Mouse (Mus musculus) CH12.LX (cell line): ENCODE data around the gene Pdlim5. TPM values are rescaled to one million over a fixed set of nuclear protein-coding genes. Genes with fewer than 3 reads are reported as not detected.
A peak's percentile ranks its signal among the peaks of the same experiment; 100 is the strongest.

Experiments used
- DNase-seq: peaks from one replicate; pipeline ENCODE4 v3.0.0-alpha.2; 2013; ENCODE audit errors: extremely low read depth
- H3K27ac ChIP-seq: 2 replicates; pipeline ENCODE4 v1.5.1; 2012; ENCODE audit warnings: low read depth, mild to moderate bottlenecking, control low read depth, moderate library complexity; ENCODE audit not compliant: insufficient read depth
- H3K27me3 ChIP-seq: replicated peaks from 2 replicates; pipeline ENCODE3; 2012; ENCODE audit warnings: inconsistent platforms
- H3K36me3 ChIP-seq, 2 experiments: replicated peaks in 1 of 2; 2 replicates each; pipeline versions ENCODE3 to v1.6.1; 2012; ENCODE audit warnings: inconsistent platforms in 1 of 2, low read length in 1 of 2, mild to moderate bottlenecking in 1 of 2, mixed read lengths in 1 of 2, moderate library complexity in 1 of 2; ENCODE audit not compliant: control insufficient read depth in 1 of 2, insufficient read depth in 1 of 2
- H3K4me1 ChIP-seq, 2 experiments: 2 replicates each; pipeline ENCODE4 v1.6.1; 2012; ENCODE audit warnings: inconsistent platforms in 1 of 2, moderate library complexity in 1 of 2; ENCODE audit not compliant: insufficient read depth in 2 of 2, control insufficient read depth in 1 of 2
- H3K4me2 ChIP-seq: 2 replicates; pipeline ENCODE4 v1.6.1; 2012; ENCODE audit warnings: low read depth, mild to moderate bottlenecking, control low read depth; ENCODE audit not compliant: poor library complexity, insufficient read depth, severe bottlenecking
- H3K4me3 ChIP-seq, 3 experiments: fragments of 150-350 bp in 1 of 3; sonication (generic) in 1 of 3; replicated peaks in 1 of 3; 2 replicates each; pipeline versions ENCODE3 to v1.5.1; 2011 to 2012; ENCODE audit warnings: low read depth in 2 of 3, low read length in 2 of 3, mild to moderate bottlenecking in 2 of 3, moderate library complexity in 2 of 3, control low read depth in 1 of 3, improper control_type of control experiment in 1 of 3, inconsistent platforms in 1 of 3, mixed read lengths in 1 of 3; ENCODE audit not compliant: poor library complexity in 1 of 3
- H3K79me2 ChIP-seq: replicated peaks from 2 replicates; pipeline ENCODE4 v1.6.1; 2012; ENCODE audit warnings: mild to moderate bottlenecking, moderate library complexity; ENCODE audit not compliant: control insufficient read depth, poor library complexity, insufficient read depth, severe bottlenecking; ENCODE audit errors: extremely low read depth
- H3K9ac ChIP-seq: 2 replicates; pipeline ENCODE4 v1.6.1; 2012; ENCODE audit warnings: low read depth, mild to moderate bottlenecking, control low read depth, moderate library complexity; ENCODE audit not compliant: insufficient read depth
- H3K9me3 ChIP-seq: replicated peaks from 2 replicates; pipeline ENCODE3; 2012; ENCODE audit warnings: low read length, inconsistent platforms, mixed read lengths
- BHLHE40 ChIP-seq: IDR thresholded peaks from 2 replicates; pipeline ENCODE4 v1.6.1; 2011; ENCODE audit warnings: mild to moderate bottlenecking, low read depth, low read length, improper control_type of control experiment
- CHD1 ChIP-seq: IDR thresholded peaks from 2 replicates; pipeline ENCODE4 v1.6.1; 2012; ENCODE audit warnings: low read depth, low read length, improper control_type of control experiment, inconsistent platforms
- CTCF ChIP-seq, 2 experiments: IDR thresholded peaks in 1 of 2; conservative IDR thresholded peaks in 1 of 2; 2 replicates each; pipeline ENCODE4 v1.5.1; 2011 to 2012; ENCODE audit warnings: low read depth in 2 of 2, low read length in 2 of 2, improper control_type of control experiment in 1 of 2, inconsistent platforms in 1 of 2, mild to moderate bottlenecking in 1 of 2, moderate library complexity in 1 of 2
- ELF1 ChIP-seq: IDR thresholded peaks from 2 replicates; pipeline ENCODE4 v1.6.1; 2014; ENCODE audit warnings: low read depth, mild to moderate bottlenecking, inconsistent platforms, low read length, improper control_type of control experiment
- EP300 ChIP-seq: IDR thresholded peaks from 2 replicates; pipeline ENCODE4 v1.6.1; 2011; ENCODE audit warnings: low read length, improper control_type of control experiment
- IRF4 ChIP-seq: IDR thresholded peaks from 2 replicates; pipeline ENCODE4 v1.6.1; 2014; ENCODE audit warnings: low read depth, mild to moderate bottlenecking, inconsistent platforms, low read length, improper control_type of control experiment
- JUN ChIP-seq: IDR thresholded peaks from 2 replicates; pipeline ENCODE4 v1.6.1; 2011; ENCODE audit warnings: low read depth, mild to moderate bottlenecking, low read length, improper control_type of control experiment, moderate library complexity; ENCODE audit not compliant: insufficient read depth
- JUND ChIP-seq: conservative IDR thresholded peaks from 2 replicates; pipeline ENCODE4 v1.6.1; 2011; ENCODE audit warnings: low read depth, low read length, improper control_type of control experiment
- MAFK ChIP-seq: IDR thresholded peaks from 2 replicates; pipeline ENCODE4 v1.6.1; 2011; ENCODE audit warnings: low read length, improper control_type of control experiment; ENCODE audit not compliant: insufficient replicate concordance
- MAX ChIP-seq: IDR thresholded peaks from 2 replicates; pipeline ENCODE4 v1.6.1; 2011; ENCODE audit warnings: low read length, improper control_type of control experiment
- MAZ ChIP-seq: IDR thresholded peaks from 2 replicates; pipeline ENCODE4 v1.6.1; 2012; ENCODE audit warnings: low read depth, mild to moderate bottlenecking, inconsistent platforms, low read length, improper control_type of control experiment, moderate library complexity
- MEF2A ChIP-seq: IDR thresholded peaks from 2 replicates; pipeline ENCODE4 v1.6.1; 2014; ENCODE audit warnings: low read depth, mild to moderate bottlenecking, inconsistent platforms, low read length, improper control_type of control experiment, borderline replicate concordance
- NRF1 ChIP-seq: IDR thresholded peaks from 2 replicates; pipeline ENCODE4 v1.6.1; 2014; ENCODE audit warnings: low read depth, mild to moderate bottlenecking, inconsistent platforms, low read length, improper control_type of control experiment, moderate library complexity
- PAX5 ChIP-seq: IDR thresholded peaks from 2 replicates; pipeline ENCODE4 v1.6.1; 2012; ENCODE audit warnings: low read length, inconsistent platforms, mixed read lengths
- POLR2A ChIP-seq: IDR thresholded peaks from 2 replicates; pipeline ENCODE4 v1.6.1; 2011; ENCODE audit warnings: low read depth, mild to moderate bottlenecking, improper control_type of control experiment, low read length
- RAD21 ChIP-seq: IDR thresholded peaks from 2 replicates; pipeline ENCODE4 v1.6.1; 2011; ENCODE audit warnings: low read depth, mild to moderate bottlenecking, low read length, improper control_type of control experiment, moderate library complexity
- SMC3 ChIP-seq: IDR thresholded peaks from 2 replicates; pipeline ENCODE4 v1.6.1; 2011; ENCODE audit warnings: low read depth, low read length, improper control_type of control experiment
- TBP ChIP-seq: conservative IDR thresholded peaks from 2 replicates; pipeline ENCODE4 v1.6.1; 2011; ENCODE audit warnings: low read depth, low read length, improper control_type of control experiment
- TCF12 ChIP-seq: IDR thresholded peaks from 2 replicates; pipeline ENCODE4 v1.6.1; 2014; ENCODE audit warnings: low read depth, mild to moderate bottlenecking, inconsistent platforms, low read length, improper control_type of control experiment
- USF1 ChIP-seq: IDR thresholded peaks from 2 replicates; pipeline ENCODE4 v1.6.1; 2014; ENCODE audit warnings: low read depth, mild to moderate bottlenecking, inconsistent platforms, low read length, improper control_type of control experiment
- USF2 ChIP-seq: conservative IDR thresholded peaks from 2 replicates; pipeline ENCODE4 v1.6.1; 2011; ENCODE audit warnings: low read depth, low read length, improper control_type of control experiment
- ZC3H11A ChIP-seq: IDR thresholded peaks from 2 replicates; pipeline ENCODE4 v1.6.1; 2012; ENCODE audit warnings: low read depth, mild to moderate bottlenecking, inconsistent platforms, low read length, improper control_type of control experiment
- ZKSCAN1 ChIP-seq: IDR thresholded peaks from 2 replicates; pipeline ENCODE4 v1.6.1; 2012; ENCODE audit warnings: low read depth, inconsistent platforms, low read length, improper control_type of control experiment, borderline replicate concordance
- ZMIZ1 ChIP-seq: IDR thresholded peaks from 2 replicates; pipeline ENCODE4 v1.6.1; 2012; ENCODE audit warnings: low read depth, mild to moderate bottlenecking, inconsistent platforms, low read length, improper control_type of control experiment
- ZNF384 ChIP-seq: IDR thresholded peaks from 2 replicates; pipeline ENCODE4 v1.6.1; 2012; ENCODE audit warnings: low read depth, low read length, improper control_type of control experiment, inconsistent platforms
- dilution Hi-C: fragments of 300-500 bp; cut with MboI; formaldehyde crosslinking; loops from 2 replicates; pipeline ENCODE4 v1.14.3; 2020; ENCODE audit warnings: low sequenced_read_pairs; ENCODE audit not compliant: extremely low pct_unique_long_range_greater_than_20kb, extremely low pct_ligation_motif_present
- in situ Hi-C: fragments of 300-500 bp; cut with MboI; formaldehyde crosslinking; loops from 3 replicates; pipeline ENCODE4 v1.14.3; 2019; ENCODE audit warnings: low sequenced_read_pairs, low pct_ligation_motif_present, low pct_unique_long_range_greater_than_20kb, mixed read lengths
- polyA plus RNA-seq: library from polyadenylated mRNA; unstranded; fragments of >175 nt; gene quantifications from 2 replicates; pipeline ENCODE4 v1.2.1, GENCODE M21; 2012; ENCODE audit warnings: low read depth; ENCODE audit not compliant: insufficient read length
- total RNA-seq, 2 experiments: library from RNA; depleted of rRNA; stranded (reverse); fragments of 300-350 nt in 1 of 2; fragments of >200 nt in 1 of 2; gene quantifications; 2 replicates each; pipeline ENCODE4 v1.2.3; 2012 to 2014

Gene Pdlim5
- total and polyA plus RNA-seq, 3 experiments: 22.0 to 24.6 (median 22.8) TPM

GRCm38 (mm10) chr3:142274993-142275392 is 120.5 kb downstream of the Pdlim5 start:
- Histone ChIP-seq H3K27me3 (no peaks in the 10 kb centered on the region), H3K9ac (no peak overlapping the region), H3K27ac (no peak overlapping the region), H3K36me3 (peaks cover 0 to 19% of the 10 kb centered on the region in 2 experiments), H3K4me3 (no peak overlapping the region), H3K9me3 (no peaks in the 10 kb centered on the region), H3K79me2 (no peaks in the 10 kb centered on the region), H3K4me1 (peaks cover 0 to 26% of the 10 kb centered on the region in 2 experiments; a peak in 2 of 4 replicates), H3K4me2 (no peak overlapping the region)
- dilution Hi-C loops: no loop called here
- DNase-seq: peak; percentile 64
- in situ Hi-C loops: loop anchor here (5.0 to 25.0 kb wide), 2 partner anchors 413 to 437 kb away; partner anchors contain the start of gene Kyat3
- TF ChIP-seq IRF4 (no peak), TBP (no peak), CTCF (conservative IDR thresholded peaks at IDR 0.05 in 1 of 2, IDR thresholded peaks at IDR 0.05 in 1 of 2; ENCODE audit: low read depth in 2 of 2, low read length in 2 of 2) (peak in 1 of 2 experiments; percentile 92; a peak in 2 of 4 replicates), ZNF384 (no peak), SMC3 (peak; percentile 84), ZC3H11A (peak; percentile 92), USF2 (no peak), RAD21 (peak; percentile 100), EP300 (no peak), TCF12 (no peak), CHD1 (no peak)

DNA sequence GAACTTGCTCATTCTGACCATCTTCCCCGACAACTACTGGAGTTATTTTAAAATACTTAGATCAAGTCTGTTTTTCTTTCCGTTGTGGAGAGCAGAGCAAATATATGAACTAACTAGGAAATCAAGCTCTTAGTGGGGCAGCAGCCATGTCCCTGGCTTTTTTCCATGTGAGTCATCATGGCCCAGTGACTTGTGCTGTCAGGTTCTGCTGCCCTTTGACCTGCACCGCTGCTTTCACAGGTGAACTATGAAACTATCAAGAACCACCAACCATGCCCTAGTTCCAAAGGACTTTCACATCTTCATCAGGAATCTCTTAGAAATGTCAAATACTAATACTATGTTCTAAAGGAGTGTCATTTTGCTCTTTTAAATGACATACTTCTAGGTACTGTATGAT is 121.0 kb downstream of the Pdlim5 start:
- in situ Hi-C loops (no loop called here), dilution Hi-C loops (no loop called here)
- Histone ChIP-seq H3K27ac (no peak overlapping the region), H3K4me1 (peaks cover 0 to 26% of the 10 kb centered on the region in 2 experiments; a peak in 2 of 4 replicates), H3K9ac (no peak overlapping the region), H3K79me2 (no peaks in the 10 kb centered on the region), H3K36me3 (peaks cover 0 to 22% of the 10 kb centered on the region in 2 experiments), H3K4me2 (no peak overlapping the region), H3K27me3 (no peaks in the 10 kb centered on the region), H3K9me3 (no peaks in the 10 kb centered on the region), H3K4me3 (no peak overlapping the region)
- TF ChIP-seq ELF1: 0 out of 2 replicates have a peak, but pooled peaks have one; percentile 5
- no peak for TF ChIP-seq NRF1
- DNase-seq: peak; percentile 11

GRCm38 (mm10) chr3:142273265-142273664 is 122.2 kb downstream of the Pdlim5 start:
- Histone ChIP-seq H3K36me3 (peaks cover 0 to 22% of the 10 kb centered on the region in 2 experiments), H3K9me3 (no peaks in the 10 kb centered on the region), H3K4me1 (peaks cover 0 to 30% of the 10 kb centered on the region in 2 experiments; a peak in 2 of 4 replicates), H3K4me3 (no peak overlapping the region), H3K4me2 (peak overlapping the region; percentile 3; the same call in 1 of the 2 replicates), H3K79me2 (no peaks in the 10 kb centered on the region), H3K9ac (no peak overlapping the region), H3K27ac (no peak overlapping the region), H3K27me3 (no peaks in the 10 kb centered on the region)
- dilution Hi-C loops: no loop called here
- 0 out of 2 replicates have a peak, but pooled peaks have one; percentile 51 for TF ChIP-seq MAFK
- peak; percentile 82 for TF ChIP-seq BHLHE40
- 0 out of 2 replicates have a peak, but pooled peaks have one; percentile 31 for TF ChIP-seq MAX
- TF ChIP-seq MAZ: no peak
- no peak for TF ChIP-seq RAD21
- TF ChIP-seq ZNF384: peak; percentile 16; the same call in 1 of the 2 replicates
- TF ChIP-seq EP300: peak; percentile 48; the same call in 1 of the 2 replicates
- TF ChIP-seq JUN: no peak
- TF ChIP-seq JUND: 0 out of 2 replicates have a peak, but pooled peaks have one; percentile 16
- TF ChIP-seq ELF1: peak; percentile 77
- no peak for TF ChIP-seq POLR2A
- TF ChIP-seq MEF2A: peak; percentile 34; the same call in 1 of the 2 replicates
- TF ChIP-seq USF2: peak; percentile 77
- TF ChIP-seq ZMIZ1: no peak
- TF ChIP-seq ZKSCAN1: no peak
- TF ChIP-seq USF1: peak; percentile 78
- TF ChIP-seq PAX5: no peak
- peak; percentile 54 for DNase-seq
- in situ Hi-C loops: no loop called here
